Mouse (Mus musculus) heart, adult 2 months (tissue): ENCODE measurements at regions not wholly inside any gene's neighbourhood (a gene's known extent, or its start where the extent isn't known, plus 50 kb on each side); places are given as distances from the start of the nearest gene placed in this dataset.

ENCODE experiments used
- DNase-seq, 2 experiments: peaks; one replicate each; pipeline ENCODE4 v3.0.0; 2021
- H3K27ac ChIP-seq: fragments of 200-600 bp; 2 replicates; pipeline ENCODE4 v1.8.1; 2022
- H3K27me3 ChIP-seq: fragments of 200-500 bp; 2 replicates; pipeline ENCODE4 v1.6.1; 2012; ENCODE audit warnings: mild to moderate bottlenecking, low read length, inconsistent platforms, mixed read lengths; ENCODE audit not compliant: control insufficient read depth, insufficient read depth
- H3K36me3 ChIP-seq: fragments of 200-500 bp; 2 replicates; pipeline ENCODE4 v1.6.1; 2012; ENCODE audit warnings: low read length, inconsistent platforms; ENCODE audit not compliant: control insufficient read depth, insufficient read depth
- H3K4me1 ChIP-seq: fragments of 200-500 bp; 2 replicates; pipeline ENCODE4 v1.6.1; 2011; ENCODE audit warnings: low read length; ENCODE audit not compliant: control insufficient read depth, insufficient read depth
- H3K4me3 ChIP-seq: fragments of 200-600 bp; 2 replicates; pipeline ENCODE4 v1.8.1; 2022
- H3K79me2 ChIP-seq: fragments of 200-500 bp; replicated peaks from 2 replicates; pipeline ENCODE4 v1.6.1; 2012; ENCODE audit warnings: mild to moderate bottlenecking, inconsistent platforms, low read length, moderate library complexity, mixed read lengths; ENCODE audit not compliant: control insufficient read depth, insufficient read depth
- H3K9ac ChIP-seq: fragments of 200-500 bp; 2 replicates; pipeline ENCODE4 v1.6.1; 2012; ENCODE audit warnings: low read depth, mild to moderate bottlenecking, control low read depth, inconsistent platforms, low read length, mixed read lengths
- CTCF ChIP-seq: fragments of 200-600 bp; IDR thresholded peaks from 2 replicates; pipeline ENCODE4 v1.8.1; 2022; ENCODE audit warnings: antibody characterized with exemption, mild to moderate bottlenecking, moderate library complexity
- EP300 ChIP-seq: fragments of 200-500 bp; IDR thresholded peaks from 2 replicates; pipeline ENCODE4 v1.6.1; 2011; ENCODE audit warnings: low read depth, low read length, control low read depth; ENCODE audit not compliant: insufficient read depth
- POLR2A ChIP-seq: fragments of 200-500 bp; IDR thresholded peaks from 2 replicates; pipeline ENCODE4 v1.6.1; 2011; ENCODE audit warnings: mild to moderate bottlenecking, low read depth, low read length, control low read depth; ENCODE audit not compliant: insufficient read depth
- WGBS: fragments of 180-500 bp; shearing (Covaris S2); methylation state at CpG from one replicate; pipeline ENCODE4 v1.1.7; 2018; 5-methylcytosine and 5-hydroxymethylcytosine counted together
- intact Hi-C: fragments of 180-260 bp; cut with DNase I; formaldehyde crosslinking; loops from one replicate; pipeline ENCODE4 v1.15.1; 2025

GRCm38 (mm10) chr12:58536381-58536992, 267.4 kb upstream of the Clec14a start:
- Histone ChIP-seq H3K27ac (no peak overlapping the region), H3K36me3 (no peaks in the 10 kb centered on the region), H3K27me3 (no peaks in the 10 kb centered on the region), H3K4me1 (peaks cover 2% of the 10 kb centered on the region), H3K4me3 (no peak overlapping the region), H3K9ac (no peak overlapping the region), H3K79me2 (no peaks in the 10 kb centered on the region)
- no peak for DNase-seq
- TF ChIP-seq EP300 (no peak), CTCF (no peak), POLR2A (no peak)
- intact Hi-C loops, result no loop called here
- 82% methylated on average over 7 of the region's 7 CpGs for WGBS

GRCm38 (mm10) chr12:58530306-58530705, 261.2 kb upstream of the Clec14a start:
- WGBS, result 59% methylated on average over 3 of the region's 3 CpGs
- Histone ChIP-seq H3K27me3 (no peaks in the 10 kb centered on the region), H3K4me3 (no peak overlapping the region), H3K79me2 (no peaks in the 10 kb centered on the region), H3K27ac (no peak overlapping the region), H3K9ac (no peak overlapping the region), H3K4me1 (no peaks in the 10 kb centered on the region; the same call in 1 of the 2 replicates), H3K36me3 (no peaks in the 10 kb centered on the region)
- intact Hi-C loops, result no loop called here
- no peak for DNase-seq
- TF ChIP-seq EP300, result no peak
- TF ChIP-seq POLR2A, result no peak
- no peak for TF ChIP-seq CTCF

GRCm38 (mm10) chr12:58516800-58517199, 247.7 kb upstream of the Clec14a start:
- H3K27me3 ChIP-seq, result no peaks in the 10 kb centered on the region
- 51% methylated on average over 1 of the region's 1 CpGs for WGBS
- H3K4me1 ChIP-seq, result no peaks in the 10 kb centered on the region; the same call in 1 of the 2 replicates
- no peak overlapping the region for H3K9ac ChIP-seq
- intact Hi-C loops, result no loop called here
- no peak overlapping the region for H3K4me3 ChIP-seq
- H3K36me3 ChIP-seq, result no peaks in the 10 kb centered on the region
- no peak overlapping the region for H3K27ac ChIP-seq
- no peak for DNase-seq
- no peak for TF ChIP-seq POLR2A
- no peak for TF ChIP-seq CTCF
- no peak for TF ChIP-seq EP300
- H3K79me2 ChIP-seq, result no peaks in the 10 kb centered on the region

GRCm38 (mm10) chr12:58513951-58514350, 244.9 kb upstream of the Clec14a start:
- H3K27me3 ChIP-seq, result no peaks in the 10 kb centered on the region
- no peak for TF ChIP-seq CTCF
- TF ChIP-seq POLR2A, result no peak
- no peak for TF ChIP-seq EP300
- no peak overlapping the region for H3K27ac ChIP-seq
- no peak overlapping the region for H3K9ac ChIP-seq
- 79% methylated on average over 1 of the region's 1 CpGs for WGBS
- H3K4me1 ChIP-seq, result no peaks in the 10 kb centered on the region; the same call in 1 of the 2 replicates
- H3K36me3 ChIP-seq, result no peaks in the 10 kb centered on the region
- no peak overlapping the region for H3K4me3 ChIP-seq
- no peak for DNase-seq
- intact Hi-C loops, result no loop called here
- H3K79me2 ChIP-seq, result no peaks in the 10 kb centered on the region

GRCm38 (mm10) chr12:58512645-58513044, 243.6 kb upstream of the Clec14a start:
- intact Hi-C loops, result no loop called here
- Histone ChIP-seq H3K79me2 (no peaks in the 10 kb centered on the region), H3K4me1 (no peaks in the 10 kb centered on the region; the same call in 1 of the 2 replicates), H3K27me3 (no peaks in the 10 kb centered on the region), H3K36me3 (no peaks in the 10 kb centered on the region), H3K4me3 (no peak overlapping the region), H3K27ac (no peak overlapping the region), H3K9ac (no peak overlapping the region)
- no peak for TF ChIP-seq POLR2A
- no peak for TF ChIP-seq CTCF
- TF ChIP-seq EP300, result no peak
- no peak for DNase-seq
- WGBS, result 88% methylated on average over 7 of the region's 7 CpGs

GRCm38 (mm10) chr12:58504283-58504682, 235.2 kb upstream of the Clec14a start:
- Histone ChIP-seq H3K4me3 (no peak overlapping the region), H3K36me3 (no peaks in the 10 kb centered on the region), H3K9ac (no peak overlapping the region), H3K4me1 (no peaks in the 10 kb centered on the region), H3K27ac (no peak overlapping the region), H3K27me3 (no peaks in the 10 kb centered on the region), H3K79me2 (no peaks in the 10 kb centered on the region)
- TF ChIP-seq EP300 (no peak), CTCF (no peak), POLR2A (no peak)
- no peak for DNase-seq
- intact Hi-C loops, result no loop called here
